Mouse (Mus musculus) left cerebral cortex, adult 2 months (tissue): ENCODE measurements around the gene Fam107b. TPM values are rescaled to one million over a fixed set of nuclear protein-coding genes. Genes with fewer than 3 reads are reported as not detected.

ENCODE experiments used
- DNase-seq, 2 experiments: peaks; one replicate each; pipeline ENCODE4 v3.0.0; 2021 to 2022; ENCODE audit warnings: low spot score in 2 of 2, mixed read lengths in 1 of 2; ENCODE audit errors: extremely low spot score in 1 of 2
- H3K27ac ChIP-seq: fragments of 200-600 bp; 2 replicates; pipeline ENCODE4 v1.8.1; 2022
- H3K4me3 ChIP-seq: fragments of 200-600 bp; 2 replicates; pipeline ENCODE4 v1.8.1; 2022
- CTCF ChIP-seq: fragments of 200-600 bp; IDR thresholded peaks from 2 replicates; pipeline ENCODE4 v1.8.1; 2022; ENCODE audit warnings: antibody characterized with exemption, mild to moderate bottlenecking, moderate library complexity
- intact Hi-C: fragments of 180-260 bp; cut with DNase I; formaldehyde crosslinking; loops from one replicate; pipeline ENCODE4 v1.15.1; 2025
- total RNA-seq, 2 experiments: library from RNA; stranded (reverse); gene quantifications; 2 replicates each; pipeline ENCODE4 v1.2.3; 2021

Fam107b gene
- total RNA-seq, 2 experiments from 2014 or later, result 7.9 to 10.0 TPM

- intact Hi-C loops, result no loop called here
- TF ChIP-seq CTCF, result no peak
- Histone ChIP-seq H3K27ac (no peak overlapping the region), H3K4me3 (no peak overlapping the region)
- DNase-seq, result no peak
Measured at GRCm38 (mm10) chr2:3740256-3740655, 170.0 kb downstream of the Fam107b start.

GRCm38 (mm10) chr2:3740670-3741069 lies 170.4 kb downstream of the Fam107b start:
- no peak for DNase-seq
- no peak overlapping the region for H3K4me3 ChIP-seq
- no peak for TF ChIP-seq CTCF
- intact Hi-C loops, result no loop called here
- H3K27ac ChIP-seq, result no peak overlapping the region

- intact Hi-C loops, result no loop called here
- no peak overlapping the region for H3K4me3 ChIP-seq
- no peak overlapping the region for H3K27ac ChIP-seq
- no peak for TF ChIP-seq CTCF
- DNase-seq, result no peak
Measured at GRCm38 (mm10) chr2:3742519-3742918, 172.2 kb downstream of the Fam107b start.

GRCm38 (mm10) chr2:3745041-3745440 lies 174.8 kb downstream of the Fam107b start:
- no peak for TF ChIP-seq CTCF
- no peak overlapping the region for H3K4me3 ChIP-seq
- H3K27ac ChIP-seq, result no peak overlapping the region
- intact Hi-C loops, result no loop called here
- DNase-seq, result no peak

GRCm38 (mm10) chr2:3745910-3746606 lies 175.8 kb downstream of the Fam107b start:
- no peak overlapping the region for H3K27ac ChIP-seq
- TF ChIP-seq CTCF, result no peak
- DNase-seq, result no peak

GRCm38 (mm10) chr2:3748714-3749503 lies 178.6 kb downstream of the Fam107b start:
- DNase-seq, result no peak
- Histone ChIP-seq H3K4me3 (no peak overlapping the region), H3K27ac (no peak overlapping the region)
- intact Hi-C loops, result no loop called here
- TF ChIP-seq CTCF, result no peak

More at GRCm38 (mm10) chr2:3745910-3746606, 175.8 kb downstream of the Fam107b start:
- intact Hi-C loops, result no loop called here
- H3K4me3 ChIP-seq, result no peak overlapping the region

- Histone ChIP-seq H3K27ac (no peak overlapping the region), H3K4me3 (no peak overlapping the region)
- no peak for DNase-seq
- no peak for TF ChIP-seq CTCF
- intact Hi-C loops, result no loop called here
Measured at GRCm38 (mm10) chr2:3749504-3750024, 179.3 kb downstream of the Fam107b start.

GRCm38 (mm10) chr2:3750126-3750525 lies 179.8 kb downstream of the Fam107b start:
- no peak for DNase-seq
- no peak for TF ChIP-seq CTCF
- no peak overlapping the region for H3K27ac ChIP-seq
- H3K4me3 ChIP-seq, result no peak overlapping the region
- intact Hi-C loops, result no loop called here

- intact Hi-C loops, result no loop called here
- no peak for TF ChIP-seq CTCF
- no peak for DNase-seq
- Histone ChIP-seq H3K4me3 (no peak overlapping the region), H3K27ac (no peak overlapping the region)
Measured at GRCm38 (mm10) chr2:3752365-3752764, 182.1 kb downstream of the Fam107b start.

GRCm38 (mm10) chr2:3752893-3753292 lies 182.6 kb downstream of the Fam107b start:
- intact Hi-C loops, result no loop called here
- no peak for DNase-seq
- TF ChIP-seq CTCF, result no peak
- H3K27ac ChIP-seq, result no peak overlapping the region
- H3K4me3 ChIP-seq, result no peak overlapping the region

- no peak overlapping the region for H3K4me3 ChIP-seq
- intact Hi-C loops, result no loop called here
- DNase-seq, result no peak
- TF ChIP-seq CTCF, result no peak; the same call in 1 of the 2 replicates
- no peak overlapping the region for H3K27ac ChIP-seq
Measured at GRCm38 (mm10) chr2:3753749-3754148, 183.5 kb downstream of the Fam107b start.

GRCm38 (mm10) chr2:3755936-3756335 lies 185.6 kb downstream of the Fam107b start:
- no peak for TF ChIP-seq CTCF
- intact Hi-C loops, result no loop called here
- DNase-seq, result no peak
- Histone ChIP-seq H3K27ac (no peak overlapping the region), H3K4me3 (no peak overlapping the region)
